Mouse (Mus musculus) neural tube, embryonic 12.5 days (tissue): ENCODE data around the gene Cyp2c54. TPM values are rescaled to one million over a fixed set of nuclear protein-coding genes. Genes with fewer than 3 reads are reported as not detected.
"Not testable (repeated sequence)": the region's sequence is repeated elsewhere in the genome, so short reads cannot be mapped to it uniquely, and the experiment has no call there.

Experiments
- ATAC-seq: fragments of 200-750 bp; cut with Nextera tagmentation; 2 replicates; pipeline ENCODE4 v1.8.0; 2017; ENCODE audit warnings: low read depth, mild to moderate bottlenecking, moderate TSS enrichment, moderate library complexity; ENCODE audit not compliant: low FRiP score
- H3K27ac ChIP-seq: fragments of 300-500 bp; sonication (generic); 2 replicates; pipeline ENCODE4 v1.5.1; 2016
- H3K27me3 ChIP-seq: fragments of 300-500 bp; sonication (generic); replicated peaks from 2 replicates; pipeline ENCODE4 v1.6.1; 2016; ENCODE audit warnings: mild to moderate bottlenecking
- H3K36me3 ChIP-seq: fragments of 300-500 bp; sonication (generic); 2 replicates; pipeline ENCODE4 v1.6.1; 2016; ENCODE audit warnings: mild to moderate bottlenecking
- H3K4me1 ChIP-seq: fragments of 300-500 bp; sonication (generic); 2 replicates; pipeline ENCODE4 v1.6.1; 2016
- H3K4me2 ChIP-seq: fragments of 300-500 bp; sonication (generic); replicated peaks from 2 replicates; pipeline ENCODE4 v1.6.1; 2016; ENCODE audit warnings: mild to moderate bottlenecking
- H3K4me3 ChIP-seq: fragments of 300-500 bp; sonication (generic); 2 replicates; pipeline ENCODE4 v1.5.1; 2016
- H3K9ac ChIP-seq: fragments of 300-500 bp; sonication (generic); 2 replicates; pipeline ENCODE4 v1.6.1; 2016; ENCODE audit warnings: mild to moderate bottlenecking
- H3K9me3 ChIP-seq: fragments of 300-500 bp; sonication (generic); 2 replicates; pipeline ENCODE4 v1.6.1; 2016; ENCODE audit warnings: mild to moderate bottlenecking
- WGBS: fragments of 180-500 bp; shearing (Covaris S2); methylation state at CpG from one replicate; pipeline ENCODE4 v1.1.7; 2016; 5-methylcytosine and 5-hydroxymethylcytosine counted together
- polyA plus RNA-seq: library from polyadenylated mRNA; unstranded; fragments of >200 nt; fragmentation: Nextera tagmentation; extraction: Ambion mirVana; gene quantifications from 2 replicates; pipeline ENCODE4 v1.2.1, GENCODE M21; 2016

Cyp2c54 gene
- polyA plus RNA-seq: not detected in 2 replicates

DNA sequence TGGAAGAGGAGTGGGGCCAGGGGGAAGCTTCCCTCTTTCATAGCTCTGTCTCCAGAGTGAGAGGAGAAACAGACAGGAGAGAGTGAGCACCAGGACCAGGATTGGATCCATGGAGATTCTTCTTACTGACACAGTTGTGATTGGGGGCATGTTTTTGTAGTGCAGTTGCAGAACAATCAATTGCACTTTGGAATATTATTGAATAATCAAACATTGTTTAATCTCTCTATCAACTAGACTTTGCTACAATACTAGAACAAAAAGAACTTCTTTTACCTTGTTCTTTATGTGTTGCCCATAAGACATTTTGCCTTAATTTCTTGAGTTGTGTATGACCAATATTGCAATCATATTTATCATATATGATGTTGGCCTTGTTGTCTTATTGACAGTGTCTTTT, at the start of gene Cyp2c54:
Cyp2c54 (minus strand) TSS at position 127 of the 400 bp plus-strand sequence.
- H3K4me1 ChIP-seq: no peaks in the 10 kb centered on the region
- ATAC-seq: no peak

DNA sequence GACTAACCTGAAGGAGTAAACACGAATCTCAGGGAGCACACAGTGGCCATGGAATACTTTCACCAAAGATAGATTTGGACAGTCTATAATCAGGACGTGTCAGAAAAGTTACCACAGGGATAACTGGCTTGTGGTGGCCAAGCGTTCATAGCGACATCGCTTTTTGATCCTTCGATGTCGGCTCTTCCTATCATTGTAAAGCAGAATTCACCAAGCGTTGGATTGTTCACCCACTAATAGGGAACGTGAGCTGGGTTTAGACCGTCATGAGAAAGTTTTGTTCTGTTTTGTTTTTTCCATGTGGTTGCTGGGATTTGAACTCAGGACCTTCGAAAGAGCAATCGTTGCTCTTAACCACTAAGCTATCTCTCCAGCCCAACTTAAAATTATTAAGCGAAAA, 46.0 kb upstream of the Cyp2c54 start:
- not testable (repeated sequence) for H3K4me3 ChIP-seq, H3K4me1 ChIP-seq, H3K27ac ChIP-seq, H3K27me3 ChIP-seq, H3K4me2 ChIP-seq, ATAC-seq, H3K9me3 ChIP-seq, H3K9ac ChIP-seq, H3K36me3 ChIP-seq
- WGBS: 83% methylated on average over 13 of the region's 13 CpGs

More for the DNA sequence above, at the start of gene Cyp2c54:
- Histone ChIP-seq H3K9me3 (no peaks in the 10 kb centered on the region), H3K4me2 (no peak within 1 kb of the TSS), H3K4me3 (no peak within 1 kb of the TSS), H3K27me3 (no peaks in the 10 kb centered on the region), H3K27ac (no peak within 1 kb of the TSS), H3K36me3 (no peaks in the 10 kb centered on the region), H3K9ac (no peak within 1 kb of the TSS)

DNA sequence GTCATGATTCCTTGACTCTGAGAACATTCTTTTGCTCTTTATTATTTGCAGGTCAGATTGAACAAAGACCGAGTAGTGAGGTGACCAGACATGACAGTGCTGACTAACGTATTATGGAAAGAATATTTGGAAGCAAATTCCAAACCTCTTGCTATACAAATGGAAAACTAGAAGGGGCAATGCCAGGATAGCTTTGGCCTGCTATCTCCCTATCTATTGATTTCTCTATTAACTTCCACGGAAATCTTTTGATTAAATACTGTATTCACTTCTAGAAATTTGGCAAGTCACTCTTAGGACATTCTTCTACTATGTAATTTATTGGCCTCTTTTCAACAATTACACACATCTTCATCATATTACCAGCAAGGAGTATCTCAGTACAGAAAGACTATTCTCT, 17.5 kb upstream of the Cyp2c54 start:
- WGBS: 81% methylated on average over 3 of the region's 3 CpGs
- H3K4me1 ChIP-seq: no peaks in the 10 kb centered on the region
- no peaks in the 10 kb centered on the region for H3K27me3 ChIP-seq
- H3K4me3 ChIP-seq: no peak overlapping the region
- H3K36me3 ChIP-seq: no peaks in the 10 kb centered on the region
- H3K27ac ChIP-seq: no peak overlapping the region
- H3K9ac ChIP-seq: no peak overlapping the region
- H3K4me2 ChIP-seq: no peak overlapping the region
- ATAC-seq: no peak
- no peaks in the 10 kb centered on the region for H3K9me3 ChIP-seq

DNA sequence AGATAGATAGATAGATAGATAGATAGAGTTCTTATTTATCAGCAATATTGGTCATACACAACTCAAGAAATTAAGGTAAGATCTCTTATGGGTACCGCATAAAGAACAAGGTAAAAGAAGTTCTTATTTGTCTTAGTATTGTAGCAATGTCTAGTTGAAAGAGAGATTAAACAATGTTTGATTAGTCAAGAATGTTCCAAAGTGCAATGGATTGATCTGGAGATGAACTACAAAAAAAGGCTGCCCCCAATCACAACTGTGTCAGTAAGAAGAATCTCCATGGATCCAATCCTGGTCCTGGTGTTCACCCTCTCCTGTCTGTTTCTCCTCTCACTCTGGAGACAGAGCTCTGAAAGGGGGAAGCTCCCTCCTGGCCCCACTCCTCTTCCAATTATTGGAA, 15.8 kb upstream of the Cyp2c54 start, which contains the start of gene Cyp2c50:
Cyp2c50 (plus strand) TSS at position 268 of the 400 bp plus-strand sequence.
- ATAC-seq, H3K9me3 ChIP-seq, H3K27ac ChIP-seq, H3K36me3 ChIP-seq, H3K4me2 ChIP-seq, H3K4me3 ChIP-seq, H3K27me3 ChIP-seq, H3K4me1 ChIP-seq, H3K9ac ChIP-seq: not testable (repeated sequence)
- 96% methylated on average over 1 of the region's 1 CpGs for WGBS

DNA sequence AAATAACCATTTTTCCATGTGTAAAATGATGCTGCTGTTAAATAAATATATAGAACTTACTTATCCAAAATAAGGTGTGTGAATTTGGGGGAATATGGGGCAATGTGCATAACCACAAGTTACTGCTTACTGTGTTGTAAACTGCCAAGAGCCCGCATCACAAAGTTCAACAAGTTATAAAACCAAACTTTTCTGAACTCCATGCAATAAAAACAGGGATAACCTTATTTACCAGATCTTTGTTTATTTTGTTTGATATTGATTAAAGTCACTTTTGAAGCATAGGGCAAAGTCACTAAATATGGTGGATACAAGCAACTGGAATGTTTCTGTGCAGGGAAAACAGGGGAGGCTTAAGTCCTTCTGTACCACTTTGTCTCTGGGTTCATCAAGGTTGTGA, 14.8 kb upstream of the Cyp2c54 start:
- Histone ChIP-seq H3K36me3 (no peaks in the 10 kb centered on the region), H3K4me2 (no peak overlapping the region), H3K27me3 (no peaks in the 10 kb centered on the region), H3K27ac (no peak overlapping the region), H3K9me3 (no peaks in the 10 kb centered on the region), H3K9ac (no peak overlapping the region), H3K4me1 (no peaks in the 10 kb centered on the region), H3K4me3 (no peak overlapping the region)
- WGBS: 92% methylated on average over 1 of the region's 1 CpGs
- no peak for ATAC-seq

DNA sequence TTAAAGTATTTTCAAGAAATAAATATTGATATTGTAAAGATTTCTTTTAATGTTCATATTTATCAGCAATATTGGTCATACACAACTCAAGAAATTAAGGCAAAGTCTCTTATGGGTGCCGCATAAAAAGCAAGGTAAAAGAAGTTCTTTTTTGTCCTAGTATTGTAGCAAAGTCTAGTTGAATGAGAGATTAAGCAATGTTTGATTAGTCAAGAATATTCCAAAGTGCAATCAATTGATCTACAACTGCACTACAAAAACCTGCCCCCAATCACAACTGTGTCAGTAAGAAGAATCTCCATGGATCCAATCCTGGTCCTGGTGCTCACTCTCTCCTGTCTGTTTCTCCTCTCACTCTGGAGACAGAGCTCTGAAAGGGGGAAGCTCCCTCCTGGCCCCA, 81.5 kb downstream of the Cyp2c54 start, which contains the start of gene Cyp2c37:
Cyp2c37 (plus strand) TSS at position 285 of the 400 bp plus-strand sequence.
- not testable (repeated sequence) for H3K9ac ChIP-seq, H3K4me2 ChIP-seq, H3K4me3 ChIP-seq, H3K4me1 ChIP-seq, H3K27ac ChIP-seq, H3K9me3 ChIP-seq, ATAC-seq, H3K27me3 ChIP-seq, H3K36me3 ChIP-seq
- 92% methylated on average over 1 of the region's 1 CpGs for WGBS

DNA sequence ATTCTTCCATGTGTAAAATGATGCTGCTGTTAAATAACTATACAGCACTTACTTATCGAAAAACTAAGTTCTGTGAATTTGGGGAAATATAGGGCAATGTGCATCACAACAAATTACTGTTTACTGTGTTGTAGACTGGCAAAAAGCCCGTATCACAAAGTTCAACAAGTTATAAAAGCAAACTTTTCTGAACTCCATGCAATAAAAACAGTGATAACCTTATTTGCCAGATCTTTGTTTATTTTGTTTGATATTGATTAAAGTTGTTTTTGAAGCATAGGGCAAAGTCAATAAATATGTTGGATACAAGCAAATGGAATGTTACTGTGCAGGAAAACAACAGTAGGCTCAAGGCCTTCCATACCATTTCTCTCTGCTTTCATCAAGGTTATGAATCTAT, 84.2 kb downstream of the Cyp2c54 start:
- H3K9ac ChIP-seq: no peak overlapping the region
- no peaks in the 10 kb centered on the region for H3K9me3 ChIP-seq
- whole genome bisulfite sequencing: 76% methylated on average over 2 of the region's 2 CpGs
- H3K4me3 ChIP-seq: no peak overlapping the region
- no peak for ATAC-seq
- H3K36me3 ChIP-seq: no peaks in the 10 kb centered on the region
- H3K27me3 ChIP-seq: no peaks in the 10 kb centered on the region
- H3K4me2 ChIP-seq: no peak overlapping the region
- no peak overlapping the region for H3K27ac ChIP-seq
- H3K4me1 ChIP-seq: no peaks in the 10 kb centered on the region

Other genes starting within 250 kb of the Cyp2c54 start
- gene Cyp2c69, start 187.0 kb downstream of the Cyp2c54 start, polyA plus RNA-seq: not detected in 2 replicates
- not detected in 2 replicates for gene Cyp2c37, start 81.4 kb downstream of the Cyp2c54 start, polyA plus RNA-seq
- gene Cyp2c50, start 15.9 kb upstream of the Cyp2c54 start, polyA plus RNA-seq: not detected in 2 replicates
- gene Cyp2c70, start 113.5 kb upstream of the Cyp2c54 start, polyA plus RNA-seq: not detected in 2 replicates
- 81.2 and 89.2 TPM in 2 replicates for gene Pdlim1, start 198.0 kb upstream of the Cyp2c54 start, polyA plus RNA-seq